Comparison of ENCODE assay signal across 9 mouse cellular contexts in genomic region chr12:84755008-84755695, GRCm38 (mm10). TPM values are rescaled to one million over a fixed set of nuclear protein-coding genes. Genes with fewer than 3 reads are reported as not detected.
A peak's percentile ranks its signal among the peaks of the same experiment; 100 is the strongest.
DNase-seq lines count a peak whose midpoint lies in the region; ATAC-seq and TF ChIP-seq lines count a peak whose summit lies in the region.
"Had no signal": no experiment of that assay in that cellular context is flagged by ENCODE, and none has a peak within 500 bp of the region (broad histone marks: within the 10 kb centered on the region; RNA-seq: fewer than 3 reads in every experiment).

No protein-coding gene starts in this region.

- no peaks in the 10 kb centered on the region for H3K9me3 ChIP-seq in limb, embryonic 11.5 days (ENCODE audit: control insufficient read depth, low read length)
- H3K9me3 ChIP-seq: heart, embryonic 13.5 days had no signal

- H3K4me3 ChIP-seq in thymus, adult 2 months (ENCODE audit: control insufficient read depth, insufficient read depth, low read length): no peak overlapping the region
- H3K4me3 ChIP-seq in limb, embryonic 11.5 days (ENCODE audit: low read depth, low read length): no peak overlapping the region
- H3K4me3 ChIP-seq: heart, embryonic 13.5 days had no signal

- no peak overlapping the region for H3K4me2 ChIP-seq in limb, embryonic 11.5 days (ENCODE audit: low read depth, severe bottlenecking)
- H3K4me2 ChIP-seq: heart, embryonic 13.5 days had no signal

- TF ChIP-seq CTCF in thymus, adult 2 months (IDR thresholded peaks at IDR 0.05; ENCODE audit: borderline replicate concordance, control insufficient read depth, extremely low read depth, insufficient read depth, low read length, poor library complexity): no peak

- no peak overlapping the region for H3K9ac ChIP-seq in limb, embryonic 11.5 days (ENCODE audit: low read length)
- H3K9ac ChIP-seq: heart, embryonic 13.5 days had no signal

- peaks cover 29% of the 10 kb centered on the region for H3K36me3 ChIP-seq in thymus, adult 2 months (ENCODE audit: control insufficient read depth, insufficient read depth, low read length)
- no peaks in the 10 kb centered on the region for H3K36me3 ChIP-seq in limb, embryonic 11.5 days (ENCODE audit: control insufficient read depth, insufficient read depth, low read length)

- H3K4me1 ChIP-seq in thymus, adult 2 months (replicated peaks; ENCODE audit: control insufficient read depth, insufficient read depth, low read length): peaks cover 24% of the 10 kb centered on the region
- peaks cover 4% of the 10 kb centered on the region for H3K4me1 ChIP-seq in limb, embryonic 11.5 days (ENCODE audit: control insufficient read depth, insufficient read depth, low read length)
- H3K4me1 ChIP-seq: heart, embryonic 13.5 days had no signal

- DNase-seq in thymus, adult 2 months: peak; percentile 72
- no peak for DNase-seq in thymus, adult 18-20 months
- DNase-seq in adrenal gland, adult 2 months: peak; percentile 44
- DNase-seq in embryo, embryonic 10.5 days (ENCODE audit: low spot score): peak; percentile 85
- peak; percentile 82 for DNase-seq in heart, postnatal 4 days
- DNase-seq in limb, embryonic 11.5 days (ENCODE audit: low spot score): peak; percentile 90

- WGBS in thymus, adult 2 months: 72% methylated on average over 16 of the region's 16 CpGs
- WGBS in limb, embryonic 11.5 days: 68% methylated on average over 16 of the region's 16 CpGs

- ATAC-seq in limb, embryonic 11.5 days (ENCODE audit: insufficient number of reproducible peaks, low FRiP score, low TSS enrichment, low read depth): no peak
- ATAC-seq in neutrophil, adult 5-6 weeks (ENCODE audit: extremely low read depth, insufficient number of reproducible peaks, low FRiP score, poor library complexity, severe bottlenecking): peak; percentile 54
- no peak; the same call in 1 of the 2 replicates for ATAC-seq in megakaryocyte progenitor cell, adult 5-6 weeks (replicated peaks; ENCODE audit: poor library complexity)

- TF ChIP-seq POLR2A in thymus, adult 2 months (IDR thresholded peaks at IDR 0.05; ENCODE audit: control insufficient read depth, extremely low read depth, insufficient read depth, low read length, poor library complexity): no peak

- H3K27me3 ChIP-seq in thymus, adult 2 months (ENCODE audit: control insufficient read depth, insufficient read depth, low read length): no peaks in the 10 kb centered on the region
- no peaks in the 10 kb centered on the region for H3K27me3 ChIP-seq in limb, embryonic 11.5 days (ENCODE audit: control insufficient read depth, insufficient read depth, low read length)
- H3K27me3 ChIP-seq: heart, embryonic 13.5 days had no signal

- no peak overlapping the region for H3K27ac ChIP-seq in thymus, adult 2 months (ENCODE audit: control insufficient read depth, insufficient read depth, low read length)
- no peak overlapping the region for H3K27ac ChIP-seq in limb, embryonic 11.5 days (replicated peaks; ENCODE audit: low read depth, low read length)
- H3K27ac ChIP-seq: heart, embryonic 13.5 days had no signal

RNA-seq across cellular contexts. Expression of gene Npc2, which starts 17.8 kb away (rescaled TPM):
- polyA plus RNA-seq in thymus, adult 2 months (2012; rRNA removed): 249 and 256 TPM in 2 replicates
- 100 to 1,000 TPM in 1 of 2 experiments, 10 to 100 TPM in 1; 85.4 to 100 TPM for total RNA-seq in adrenal gland, adult 2 months (2021)
- polyA plus RNA-seq in adrenal gland, adult 2 months (2012; rRNA removed): 126 and 165 TPM in 2 replicates
- total RNA-seq in heart, postnatal 4 days (2021): 10 to 100 TPM; 42.6 to 45.3 TPM
- polyA plus RNA-seq in limb, embryonic 11.5 days (2014; fragmentation: Nextera tagmentation; extraction: Ambion mirVana): 62.4 and 63.5 TPM in 2 replicates
- total RNA-seq in neutrophil, adult 5-6 weeks (2017): 49.1 and 54.0 TPM in 2 replicates
- 98.8 and 112 TPM in 2 replicates for total RNA-seq in megakaryocyte progenitor cell, adult 5-6 weeks (2015)
- 65.3 and 70.9 TPM in 2 replicates for total RNA-seq in megakaryocyte progenitor cell, adult 5-6 weeks (2017)

RNA-seq across cellular contexts. Expression of gene Isca2, which starts 17.9 kb away (rescaled TPM):
- polyA plus RNA-seq in thymus, adult 2 months (2012; rRNA removed): 60.6 and 64.2 TPM in 2 replicates
- total RNA-seq in adrenal gland, adult 2 months (2021): 10 to 100 TPM; 76.0 to 80.8 TPM
- 42.1 and 54.5 TPM in 2 replicates for polyA plus RNA-seq in adrenal gland, adult 2 months (2012; rRNA removed)
- total RNA-seq in heart, postnatal 4 days (2021): 10 to 100 TPM; 72.9 to 75.3 TPM
- polyA plus RNA-seq in limb, embryonic 11.5 days (2014; fragmentation: Nextera tagmentation; extraction: Ambion mirVana): 121 and 123 TPM in 2 replicates
- total RNA-seq in neutrophil, adult 5-6 weeks (2017): 29.6 and 39.9 TPM in 2 replicates
- total RNA-seq in megakaryocyte progenitor cell, adult 5-6 weeks (2015): 98.8 and 111 TPM in 2 replicates
- 53.8 and 67.5 TPM in 2 replicates for total RNA-seq in megakaryocyte progenitor cell, adult 5-6 weeks (2017)

RNA-seq across cellular contexts. Expression of gene Syndig1l, which starts 56.5 kb away (rescaled TPM):
- 0.47 and 0.69 TPM in 2 replicates for polyA plus RNA-seq in thymus, adult 2 months (2012; rRNA removed)
- not detected for total RNA-seq in adrenal gland, adult 2 months (2021)
- not detected in 2 replicates for polyA plus RNA-seq in adrenal gland, adult 2 months (2012; rRNA removed)
- total RNA-seq in heart, postnatal 4 days (2021): not detected
- polyA plus RNA-seq in limb, embryonic 11.5 days (2014; fragmentation: Nextera tagmentation; extraction: Ambion mirVana): not detected in 2 replicates
- not detected in 2 replicates for total RNA-seq in neutrophil, adult 5-6 weeks (2017)
- not detected in 2 replicates for total RNA-seq in megakaryocyte progenitor cell, adult 5-6 weeks (2015)
- not detected in 2 replicates for total RNA-seq in megakaryocyte progenitor cell, adult 5-6 weeks (2017)
- polyA plus RNA-seq: heart, embryonic 13.5 days had no signal

Comparison
In these comparisons a context has a peak if more than half of its experiments do, and no peak if none do; other contexts are left out.
1. DNase-seq: peak in thymus, adult 2 months (single experiment), adrenal gland, adult 2 months (single experiment), embryo, embryonic 10.5 days (single experiment), heart, postnatal 4 days (single experiment) and limb, embryonic 11.5 days (single experiment); none in thymus, adult 18-20 months (0 of 2).